Mouse (Mus musculus) bone marrow macrophage, adult 2 months (primary cell): Measurements from ENCODE around the gene Tmem136.

Source experiments
- CTCF ChIP-seq: IDR thresholded peaks from 2 replicates; pipeline ENCODE4 v1.5.1; 2012; ENCODE audit warnings: low read depth, mild to moderate bottlenecking, low read length, moderate library complexity
- POLR2A ChIP-seq: IDR thresholded peaks from 2 replicates; pipeline ENCODE4 v1.6.1; 2012; ENCODE audit warnings: mild to moderate bottlenecking, low read depth, low read length, borderline replicate concordance

DNA sequence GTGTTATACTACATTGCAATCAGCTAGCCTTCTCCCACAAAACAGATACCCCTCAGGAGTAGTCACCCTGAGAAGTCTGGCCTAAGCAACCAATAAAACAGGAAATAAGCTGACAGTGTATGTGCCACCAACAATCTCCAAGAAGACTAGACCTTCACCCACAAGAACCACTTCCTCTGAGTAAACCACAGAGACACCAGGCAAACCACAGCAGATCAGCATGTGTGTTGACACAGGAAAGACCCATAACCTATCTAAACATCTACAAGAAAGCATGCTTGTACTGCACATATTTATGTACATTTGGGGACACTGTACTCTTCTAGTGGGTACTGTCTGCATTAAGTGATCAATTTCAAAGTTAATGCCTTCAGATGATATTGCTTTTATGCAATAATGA lies 20.0 kb downstream of the Tmem136 start:
- no peak for TF ChIP-seq POLR2A
- no peak for TF ChIP-seq CTCF
